Mouse (Mus musculus) kidney, adult 2 months (tissue): ENCODE results near the gene Rwdd4a.

Source experiments
- CTCF ChIP-seq: fragments of 200-500 bp; conservative IDR thresholded peaks from 2 replicates; pipeline ENCODE4 v1.5.1; 2011; ENCODE audit warnings: low read depth, mild to moderate bottlenecking, control low read depth, low read length, moderate library complexity, mixed read lengths; ENCODE audit not compliant: insufficient read depth, insufficient read length
- POLR2A ChIP-seq: fragments of 200-500 bp; IDR thresholded peaks from one replicate; pipeline ENCODE4 v1.6.1; 2011; ENCODE audit warnings: low read depth, low read length, control low read depth

GRCm38 (mm10) chr8:47553613-47554012, 20.1 kb downstream of the Rwdd4a start:
- TF ChIP-seq POLR2A (no peak), CTCF (peak; percentile 52)
